Mouse (Mus musculus) liver, postnatal 0 days (tissue): ENCODE measurements around the gene Tgfb1i1.

Experiments used
- CTCF ChIP-seq: sonication (generic); IDR thresholded peaks from 2 replicates; pipeline ENCODE4 v1.5.1; 2016; ENCODE audit warnings: antibody characterized with exemption, low read depth
- EP300 ChIP-seq: IDR thresholded peaks from 2 replicates; pipeline ENCODE4 v1.6.1; 2016; ENCODE audit warnings: antibody characterized with exemption, low read depth, mild to moderate bottlenecking

DNA sequence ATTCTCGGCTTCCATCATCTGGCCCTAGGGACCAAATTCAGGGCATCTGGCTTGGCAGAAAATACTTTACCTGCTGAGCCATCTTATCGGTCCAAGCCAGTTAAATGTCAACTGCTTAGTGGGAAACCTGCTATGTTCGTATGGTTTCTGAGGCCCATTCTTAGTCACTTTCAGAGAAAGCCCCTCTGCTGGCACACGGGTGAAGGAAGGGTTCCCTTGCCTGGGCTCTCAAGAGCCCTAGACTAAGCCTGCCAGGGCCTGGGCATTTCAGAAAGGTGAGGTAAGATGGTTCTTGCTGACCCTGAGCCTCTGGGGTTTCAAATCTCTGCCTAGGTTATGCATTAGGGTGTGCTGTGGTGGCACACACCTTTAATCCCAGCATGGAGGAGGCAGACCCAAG lies 1.1 kb upstream of the Tgfb1i1 start:
- no peak for TF ChIP-seq EP300
- TF ChIP-seq CTCF, result no peak
